Mouse (Mus musculus) forebrain, embryonic 16.5 days (tissue): ENCODE results near the gene Coq5. TPM values are rescaled to one million over a fixed set of nuclear protein-coding genes. Genes with fewer than 3 reads are reported as not detected.
A peak's percentile ranks its signal among the peaks of the same experiment; 100 is the strongest.

Experiments
- ATAC-seq: fragments of 200-750 bp; cut with Nextera tagmentation; 2 replicates; pipeline ENCODE4 v1.8.0; 2017; ENCODE audit warnings: mild to moderate bottlenecking, moderate library complexity
- H3K27ac ChIP-seq: fragments of 300-500 bp; sonication (generic); 2 replicates; pipeline ENCODE4 v1.5.1; 2014; ENCODE audit warnings: low read length, control low read depth
- H3K27me3 ChIP-seq: fragments of 300-500 bp; sonication (generic); replicated peaks from 2 replicates; pipeline ENCODE4 v1.6.1; 2014; ENCODE audit warnings: low read length; ENCODE audit not compliant: control insufficient read depth, insufficient read depth
- H3K36me3 ChIP-seq: fragments of 300-500 bp; sonication (generic); 2 replicates; pipeline ENCODE4 v1.6.1; 2014; ENCODE audit not compliant: control insufficient read depth, insufficient read depth
- H3K4me1 ChIP-seq: fragments of 300-500 bp; sonication (generic); replicated peaks from 2 replicates; pipeline ENCODE4 v1.6.1; 2014; ENCODE audit warnings: low read length; ENCODE audit not compliant: control insufficient read depth, insufficient read depth
- H3K4me2 ChIP-seq: fragments of 300-500 bp; sonication (generic); 2 replicates; pipeline ENCODE4 v1.6.1; 2014; ENCODE audit warnings: mild to moderate bottlenecking, low read length, control low read depth
- H3K4me3 ChIP-seq: fragments of 300-500 bp; sonication (generic); replicated peaks from 2 replicates; pipeline ENCODE4 v1.5.1; 2014; ENCODE audit warnings: mild to moderate bottlenecking, low read length, control low read depth
- H3K9ac ChIP-seq: fragments of 300-500 bp; sonication (generic); replicated peaks from 2 replicates; pipeline ENCODE4 v1.6.1; 2014; ENCODE audit warnings: low read depth, low read length, control low read depth
- H3K9me3 ChIP-seq: fragments of 300-500 bp; sonication (generic); 2 replicates; pipeline ENCODE4 v1.6.1; 2016; ENCODE audit warnings: low read length; ENCODE audit not compliant: control insufficient read depth
- WGBS: fragments of 180-500 bp; shearing (Covaris S2); extraction: QIAGEN DNeasy Blood & Tissue Kit; methylation state at CpG from one replicate; pipeline ENCODE4 v1.1.7; 2014; 5-methylcytosine and 5-hydroxymethylcytosine counted together
- polyA plus RNA-seq: library from polyadenylated mRNA; unstranded; fragments of >200 nt; fragmentation: Nextera tagmentation; extraction: Ambion mirVana; gene quantifications from 2 replicates; pipeline ENCODE4 v1.2.1, GENCODE M21; 2015

Gene Coq5
- polyA plus RNA-seq, 1 experiment from 2014 or later = 64.3 TPM

DNA sequence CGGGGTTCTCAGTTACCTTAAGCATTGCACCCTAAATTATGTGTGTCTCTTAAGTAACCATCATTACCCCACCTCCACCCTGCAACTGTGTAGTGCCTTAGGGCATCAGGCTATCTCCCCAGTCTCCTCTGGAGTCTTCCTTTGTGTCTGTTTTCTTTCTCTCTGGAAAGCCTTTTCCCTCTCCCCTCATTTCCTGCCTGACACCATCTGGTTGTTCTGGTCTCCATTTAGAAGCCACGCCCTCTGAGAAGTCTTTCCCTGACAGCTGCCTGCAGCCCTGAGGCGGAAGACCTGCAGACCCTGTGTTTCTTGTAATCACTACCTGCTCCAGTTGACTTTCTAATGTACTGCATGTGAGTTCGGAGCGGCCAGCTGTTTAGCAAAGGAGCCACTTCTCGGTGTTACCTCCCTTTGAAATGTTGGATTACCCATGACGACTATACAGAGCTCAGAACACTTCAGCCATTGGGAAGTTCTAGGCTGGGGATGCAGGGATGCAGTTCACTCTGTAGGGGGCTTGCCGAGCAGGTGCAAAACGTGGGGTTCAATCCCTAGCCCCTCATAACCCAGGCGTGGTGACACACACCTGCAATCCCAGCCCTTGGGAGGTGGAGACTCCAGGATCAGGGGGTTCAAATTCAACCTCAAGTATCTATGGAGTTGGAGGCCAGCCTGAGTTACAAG is 38.3 kb downstream of the Coq5 start:
- 5% methylated on average over 10 of the region's 10 CpGs for WGBS
- Histone ChIP-seq H3K9me3 (no peaks in the 10 kb centered on the region), H3K4me3 (no peak overlapping the region), H3K36me3 (no peaks in the 10 kb centered on the region), H3K27ac (peak overlapping the region; percentile 80), H3K27me3 (no peaks in the 10 kb centered on the region), H3K9ac (peak overlapping the region; percentile 50; the same call in 1 of the 2 replicates), H3K4me2 (no peak overlapping the region), H3K4me1 (peaks cover 35% of the 10 kb centered on the region)
- 0 out of 2 replicates have a peak, but pooled peaks have one; percentile 11 for ATAC-seq

DNA sequence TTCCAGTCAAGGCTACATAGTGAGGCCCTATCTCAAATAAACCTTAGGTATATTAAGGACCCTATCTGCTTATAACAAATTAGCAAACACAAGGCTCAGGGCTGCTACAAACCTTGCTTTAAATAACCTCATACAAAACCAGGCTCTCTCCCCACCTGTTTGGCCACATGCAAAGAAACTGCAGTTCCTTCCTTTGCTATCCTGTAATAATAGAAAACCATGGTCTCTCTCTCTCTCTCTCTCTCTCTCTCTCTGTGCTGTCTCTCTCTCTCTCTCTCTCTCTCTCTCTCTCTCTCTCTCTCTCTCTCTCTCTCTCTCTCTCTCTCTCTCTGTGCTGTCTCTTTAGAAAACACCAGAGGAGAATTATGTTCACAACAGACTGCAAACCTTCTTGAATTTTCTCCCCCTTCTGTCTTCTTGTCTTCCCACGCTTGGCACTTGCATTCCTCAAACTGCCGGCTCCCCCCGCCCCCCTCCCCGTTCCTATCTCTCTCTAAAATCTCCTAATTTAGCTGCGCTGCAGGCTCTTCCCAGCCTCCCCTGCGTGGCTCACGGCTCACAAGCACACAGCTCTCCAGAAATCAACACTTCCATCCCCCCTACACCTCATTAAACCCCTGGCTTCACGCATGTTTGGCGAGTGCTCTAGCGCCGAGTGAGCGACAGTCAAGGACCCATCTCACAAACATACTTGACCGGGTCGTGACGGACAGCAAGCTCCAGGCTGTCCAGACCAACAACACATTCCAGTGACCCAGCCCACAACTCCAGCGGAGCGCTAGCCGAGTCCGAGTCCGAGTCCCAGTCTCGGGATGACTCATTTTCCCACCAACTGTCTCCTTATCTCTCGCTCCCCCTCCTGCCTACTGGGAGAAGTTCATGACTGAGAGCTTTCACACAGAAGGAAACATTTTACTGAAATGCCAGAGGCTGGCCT is 39.8 kb downstream of the Coq5 start:
- H3K4me3 ChIP-seq = peak overlapping the region; percentile 40
- H3K4me1 ChIP-seq = peaks cover 35% of the 10 kb centered on the region
- peak overlapping the region; percentile 70 for H3K4me2 ChIP-seq
- H3K36me3 ChIP-seq = no peaks in the 10 kb centered on the region
- H3K9ac ChIP-seq = peak overlapping the region; percentile 52
- no peaks in the 10 kb centered on the region for H3K27me3 ChIP-seq
- peak; percentile 83 for ATAC-seq
- H3K27ac ChIP-seq = peak overlapping the region; percentile 80
- under 1% methylated on average over 22 of the region's 22 CpGs for WGBS
- H3K9me3 ChIP-seq = no peaks in the 10 kb centered on the region

DNA sequence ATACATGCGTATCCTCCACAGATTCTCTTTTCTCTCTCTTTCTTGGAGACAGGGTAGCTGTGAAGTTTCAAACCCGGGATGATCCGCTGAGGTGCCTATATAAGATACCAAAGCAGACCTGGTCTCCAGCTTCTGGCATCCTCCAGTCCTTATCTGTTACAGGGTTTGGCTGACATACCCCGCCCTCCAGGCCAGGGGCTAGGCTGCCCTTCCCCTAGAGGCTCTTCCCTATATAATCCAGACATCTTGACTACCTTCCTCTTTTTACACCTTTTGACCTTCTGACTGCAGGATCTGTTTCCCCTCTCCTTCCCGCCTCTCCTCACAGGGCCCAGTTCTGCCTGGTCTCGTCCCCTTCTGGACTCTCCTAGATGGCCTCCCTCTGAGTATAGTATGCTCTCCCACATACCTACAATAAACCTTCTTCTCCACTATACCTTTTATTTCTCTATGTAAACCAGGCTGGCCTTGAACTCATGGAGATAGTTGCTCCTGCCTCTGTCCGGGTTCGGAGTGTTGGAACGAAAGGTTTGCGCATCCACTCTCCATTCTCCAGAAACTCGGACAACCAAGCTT is 46.9 kb downstream of the Coq5 start:
- H3K4me3 ChIP-seq = peak overlapping the region; percentile 69
- peaks cover 23% of the 10 kb centered on the region for H3K4me1 ChIP-seq
- 31% methylated on average over 11 of the region's 11 CpGs for WGBS
- H3K4me2 ChIP-seq = peak overlapping the region; percentile 53
- no peaks in the 10 kb centered on the region for H3K27me3 ChIP-seq
- H3K9me3 ChIP-seq = no peaks in the 10 kb centered on the region
- peak overlapping the region; percentile 85 for H3K9ac ChIP-seq
- peak; percentile 34 for ATAC-seq
- peak overlapping the region; percentile 77 for H3K27ac ChIP-seq
- H3K36me3 ChIP-seq = peaks cover 8% of the 10 kb centered on the region; the same call in 1 of the 2 replicates

DNA sequence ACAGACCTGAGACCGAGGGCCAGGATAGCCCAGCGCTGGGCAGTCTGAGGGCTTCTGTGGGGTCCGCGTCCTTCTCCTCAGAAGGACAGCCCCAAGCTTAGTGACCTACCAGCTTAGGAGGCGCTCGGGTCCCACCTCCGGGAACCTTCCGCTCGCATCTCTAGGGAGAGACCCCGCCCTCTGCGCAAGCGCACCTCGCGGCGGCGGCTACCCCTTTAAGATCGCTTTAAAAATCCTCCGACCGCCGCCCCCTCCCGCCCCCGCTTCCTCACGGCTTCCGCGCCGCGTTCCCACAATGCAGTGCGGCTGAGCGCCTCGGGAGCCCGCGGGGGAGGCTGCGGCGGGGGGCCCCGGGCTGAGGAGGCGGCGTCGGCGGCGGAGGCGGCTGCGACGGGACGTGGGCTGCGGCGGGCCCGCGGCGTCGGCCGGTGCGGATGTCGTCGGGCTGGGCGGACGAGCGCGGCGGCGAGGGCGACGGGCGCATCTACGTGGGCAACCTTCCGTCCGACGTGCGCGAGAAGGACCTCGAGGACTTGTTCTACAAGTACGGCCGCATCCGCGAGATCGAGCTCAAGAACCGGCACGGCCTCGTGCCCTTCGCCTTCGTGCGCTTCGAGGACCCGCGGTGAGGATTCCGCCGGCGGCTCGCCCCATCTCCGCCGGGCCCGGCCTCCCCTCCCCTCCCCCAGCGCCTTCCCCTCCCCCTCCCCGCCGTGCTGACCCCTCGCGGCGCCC is 47.6 kb downstream of the Coq5 start, which contains the start of gene Srsf9:
Gene Srsf9, plus strand, starts transcription at position 303 of the 735 bp plus-strand sequence.
- Histone ChIP-seq H3K4me2 (peak within 1 kb of the TSS; percentile 95), H3K4me1 (peaks cover 23% of the 10 kb centered on the region), H3K4me3 (peak within 1 kb of the TSS; percentile 69), H3K27ac (peak within 1 kb of the TSS; percentile 77), H3K9me3 (no peaks in the 10 kb centered on the region), H3K36me3 (peaks cover 12% of the 10 kb centered on the region), H3K27me3 (no peaks in the 10 kb centered on the region), H3K9ac (peak within 1 kb of the TSS; percentile 85)
- peak; percentile 94 for ATAC-seq
- 1% methylated on average over 56 of the region's 97 CpGs for WGBS

DNA sequence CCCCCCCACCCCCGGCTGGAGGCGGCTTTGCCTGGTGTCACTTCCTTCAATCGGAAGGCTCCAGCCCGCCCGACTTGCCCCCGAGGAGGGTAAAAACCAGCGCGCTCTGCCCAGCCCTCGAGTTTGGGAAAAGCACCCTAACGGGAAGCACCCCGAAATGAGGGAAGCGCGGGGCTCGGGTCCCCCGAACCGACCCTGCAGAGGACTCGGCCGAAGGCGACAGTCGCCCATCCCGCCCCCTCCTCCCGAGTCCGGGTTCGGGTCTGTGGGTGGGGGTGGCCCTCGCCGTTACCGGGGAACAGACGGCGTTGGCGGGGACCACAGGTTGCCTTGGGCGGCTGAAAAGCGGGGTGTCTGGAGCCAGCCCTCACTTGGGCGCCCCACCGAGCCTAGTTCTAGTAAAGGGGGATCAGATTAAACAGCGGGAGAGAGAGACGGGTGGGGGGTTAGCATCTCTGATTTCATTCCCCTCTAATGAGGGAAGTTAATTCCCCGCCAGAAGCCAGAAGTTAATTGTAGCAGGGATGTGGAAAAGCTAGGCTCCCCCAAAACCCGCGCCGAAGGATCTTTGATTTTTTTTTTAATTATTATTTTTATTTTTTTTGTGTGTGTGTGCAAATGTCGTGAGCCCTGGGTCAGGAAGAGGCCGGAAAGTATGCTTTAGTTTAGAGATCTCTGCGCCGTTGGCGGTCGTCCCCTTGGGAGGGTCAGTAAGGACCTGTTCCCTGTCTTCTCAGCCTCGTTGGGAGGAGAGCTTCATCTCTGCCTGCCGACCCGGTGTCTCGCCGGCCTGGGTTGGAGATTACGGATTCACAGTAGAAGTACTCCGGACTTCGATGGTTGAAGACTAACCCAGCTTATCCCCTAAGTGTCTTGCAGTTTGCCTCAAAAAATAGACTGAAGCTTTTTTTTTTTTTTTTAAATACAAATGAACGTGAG is 48.4 kb downstream of the Coq5 start:
- Histone ChIP-seq H3K9ac (peak overlapping the region; percentile 85), H3K4me2 (peak overlapping the region; percentile 95), H3K27me3 (no peaks in the 10 kb centered on the region), H3K9me3 (no peaks in the 10 kb centered on the region), H3K4me1 (peaks cover 23% of the 10 kb centered on the region), H3K27ac (0 out of 2 replicates have a peak overlapping the region, but pooled peaks have one; percentile 5), H3K36me3 (peaks cover 19% of the 10 kb centered on the region), H3K4me3 (peak overlapping the region; percentile 69)
- peak; percentile 20; the same call in 1 of the 2 replicates for ATAC-seq
- WGBS = under 1% methylated on average over 52 of the region's 55 CpGs

DNA sequence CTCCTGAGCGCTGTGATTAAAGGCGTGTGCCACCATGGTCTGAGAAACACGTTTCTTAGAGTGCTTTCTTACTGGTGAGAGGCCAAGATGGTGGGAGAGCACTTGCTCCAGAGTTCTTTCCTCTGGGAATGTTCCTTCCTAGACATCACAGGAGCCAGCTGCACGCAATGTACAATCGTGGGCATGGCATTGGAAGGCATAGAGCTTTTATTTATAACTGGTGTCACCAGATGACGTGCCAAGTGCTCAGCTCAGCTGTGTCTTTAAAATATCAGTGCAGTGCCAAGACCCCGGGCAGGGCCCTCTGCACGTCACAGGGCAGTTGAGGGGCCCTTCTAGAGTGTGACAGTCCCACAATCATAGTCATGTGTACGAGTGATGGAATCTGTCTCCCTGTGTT is 51.5 kb downstream of the Coq5 start:
- Histone ChIP-seq H3K9ac (no peak overlapping the region), H3K4me3 (no peak overlapping the region), H3K36me3 (peaks cover 41% of the 10 kb centered on the region), H3K9me3 (no peaks in the 10 kb centered on the region), H3K27me3 (no peaks in the 10 kb centered on the region), H3K4me1 (peaks cover 26% of the 10 kb centered on the region), H3K4me2 (no peak overlapping the region), H3K27ac (no peak overlapping the region)
- no peak for ATAC-seq
- WGBS = 86% methylated on average over 9 of the region's 9 CpGs

DNA sequence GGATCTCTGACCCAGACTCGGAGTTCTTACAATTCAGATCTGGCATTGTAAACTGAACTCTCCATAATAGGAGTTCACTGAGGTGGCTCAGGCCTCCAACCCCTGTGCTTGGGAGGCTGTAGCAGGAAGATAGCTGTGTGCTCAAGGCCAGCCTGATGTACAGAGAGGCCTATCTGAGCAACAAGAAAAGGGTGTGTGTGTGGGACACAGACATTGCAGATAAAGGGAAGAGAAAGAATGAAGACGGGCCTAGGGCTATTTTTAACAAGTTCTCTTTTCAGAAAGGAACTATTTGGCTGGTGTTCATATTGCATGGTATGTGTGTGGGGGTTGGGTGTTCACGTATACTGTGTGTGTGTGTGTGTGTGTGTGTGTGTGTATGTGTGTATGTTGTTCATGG is 54.2 kb downstream of the Coq5 start:
- WGBS = 89% methylated on average over 3 of the region's 3 CpGs
- Histone ChIP-seq H3K36me3 (peaks cover 44% of the 10 kb centered on the region), H3K27me3 (no peaks in the 10 kb centered on the region), H3K4me2 (no peak overlapping the region), H3K9ac (no peak overlapping the region), H3K27ac (no peak overlapping the region), H3K4me3 (no peak overlapping the region), H3K9me3 (no peaks in the 10 kb centered on the region), H3K4me1 (peaks cover 15% of the 10 kb centered on the region)
- no peak for ATAC-seq

DNA sequence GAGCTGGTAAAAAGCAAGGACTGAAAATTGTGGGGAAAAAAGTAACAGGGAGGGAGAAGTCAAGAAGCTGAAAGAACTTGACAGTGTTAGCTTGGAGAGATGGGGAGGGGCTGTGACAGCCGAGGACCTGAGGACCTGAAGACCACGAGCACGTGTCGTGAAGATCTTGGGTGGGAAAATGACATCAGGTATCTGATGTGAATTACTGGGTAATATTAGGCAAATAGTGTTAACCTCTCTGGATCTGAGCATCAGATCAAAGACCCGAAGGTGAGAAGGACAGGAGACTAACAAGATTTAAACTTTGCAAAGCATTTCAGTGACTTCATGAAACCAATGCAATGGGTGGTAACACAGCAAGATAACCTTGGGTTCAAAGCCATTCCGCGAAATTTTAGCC is 60.5 kb downstream of the Coq5 start:
- no peak for ATAC-seq
- H3K36me3 ChIP-seq = peaks cover 27% of the 10 kb centered on the region
- H3K4me2 ChIP-seq = peak overlapping the region; percentile 61
- H3K27ac ChIP-seq = no peak overlapping the region
- H3K27me3 ChIP-seq = no peaks in the 10 kb centered on the region
- H3K4me1 ChIP-seq = peaks cover 15% of the 10 kb centered on the region
- no peaks in the 10 kb centered on the region for H3K9me3 ChIP-seq
- peak overlapping the region; percentile 98 for H3K4me3 ChIP-seq
- peak overlapping the region; percentile 11; the same call in 1 of the 2 replicates for H3K9ac ChIP-seq
- WGBS = 34% methylated on average over 7 of the region's 7 CpGs
